Mouse (Mus musculus) kidney, embryonic 16.5 days (tissue): Measurements from ENCODE around the gene Fyb. TPM values are rescaled to one million over a fixed set of nuclear protein-coding genes. Genes with fewer than 3 reads are reported as not detected.

Experiments used
- ATAC-seq: fragments of 200-750 bp; cut with Nextera tagmentation; 2 replicates; pipeline ENCODE4 v1.8.0; 2017; ENCODE audit warnings: moderate TSS enrichment; ENCODE audit not compliant: low FRiP score, low TSS enrichment
- H3K27ac ChIP-seq: fragments of 300-500 bp; sonication (generic); 2 replicates; pipeline ENCODE4 v1.5.1; 2014; ENCODE audit warnings: low read length
- H3K27me3 ChIP-seq: fragments of 300-500 bp; sonication (generic); 2 replicates; pipeline ENCODE4 v1.6.1; 2014; ENCODE audit warnings: low read length, control low read depth, mixed read lengths; ENCODE audit not compliant: insufficient read depth
- H3K36me3 ChIP-seq: fragments of 300-500 bp; sonication (generic); 2 replicates; pipeline ENCODE4 v1.6.1; 2014; ENCODE audit warnings: low read length, control low read depth, mixed read lengths; ENCODE audit not compliant: insufficient read depth
- H3K4me1 ChIP-seq: fragments of 300-500 bp; sonication (generic); 2 replicates; pipeline ENCODE4 v1.6.1; 2014; ENCODE audit warnings: low read length, control low read depth, mixed read lengths; ENCODE audit not compliant: insufficient read depth
- H3K4me2 ChIP-seq: fragments of 300-500 bp; sonication (generic); replicated peaks from 2 replicates; pipeline ENCODE4 v1.6.1; 2014; ENCODE audit warnings: low read depth, low read length
- H3K4me3 ChIP-seq: fragments of 300-500 bp; sonication (generic); 2 replicates; pipeline ENCODE4 v1.5.1; 2014; ENCODE audit warnings: mild to moderate bottlenecking, low read length
- H3K9ac ChIP-seq: fragments of 300-500 bp; sonication (generic); replicated peaks from 2 replicates; pipeline ENCODE4 v1.6.1; 2014; ENCODE audit warnings: low read length
- H3K9me3 ChIP-seq: fragments of 300-500 bp; sonication (generic); 2 replicates; pipeline ENCODE4 v1.6.1; 2016; ENCODE audit warnings: low read length, control low read depth
- WGBS: fragments of 180-500 bp; shearing (Covaris S2); extraction: QIAGEN DNeasy Blood & Tissue Kit; methylation state at CpG from one replicate; pipeline ENCODE4 v1.1.7; 2014; 5-methylcytosine and 5-hydroxymethylcytosine counted together
- polyA plus RNA-seq: library from polyadenylated mRNA; unstranded; fragments of >200 nt; fragmentation: Nextera tagmentation; extraction: Ambion mirVana; gene quantifications from 2 replicates; pipeline ENCODE4 v1.2.1, GENCODE M21; 2015

Fyb gene
- polyA plus RNA-seq, 1 experiment from 2014 or later, result 3.1 TPM

GRCm38 (mm10) chr15:6588192-6588591 is 65.5 kb downstream of the Fyb start:
- no peaks in the 10 kb centered on the region for H3K9me3 ChIP-seq
- no peaks in the 10 kb centered on the region for H3K4me1 ChIP-seq
- no peak overlapping the region for H3K4me2 ChIP-seq
- no peaks in the 10 kb centered on the region for H3K27me3 ChIP-seq
- no peak overlapping the region for H3K4me3 ChIP-seq
- no peak for ATAC-seq
- 79% methylated on average over 7 of the region's 7 CpGs for WGBS
- no peak overlapping the region for H3K27ac ChIP-seq
- H3K36me3 ChIP-seq, result no peaks in the 10 kb centered on the region
- H3K9ac ChIP-seq, result no peak overlapping the region

- Histone ChIP-seq H3K27me3 (no peaks in the 10 kb centered on the region), H3K4me1 (no peaks in the 10 kb centered on the region), H3K9me3 (no peaks in the 10 kb centered on the region), H3K4me2 (no peak overlapping the region), H3K4me3 (no peak overlapping the region), H3K36me3 (no peaks in the 10 kb centered on the region), H3K27ac (no peak overlapping the region), H3K9ac (no peak overlapping the region)
- WGBS, result 79% methylated on average over 4 of the region's 4 CpGs
- no peak for ATAC-seq
These were observed 68.3 kb downstream of the Fyb start for GRCm38 (mm10) chr15:6590846-6591451.

- H3K9me3 ChIP-seq, result no peaks in the 10 kb centered on the region
- no peaks in the 10 kb centered on the region for H3K36me3 ChIP-seq
- H3K9ac ChIP-seq, result no peak overlapping the region
- no peaks in the 10 kb centered on the region for H3K27me3 ChIP-seq
- 65% methylated on average over 1 of the region's 1 CpGs for WGBS
- ATAC-seq, result no peak
- H3K4me1 ChIP-seq, result no peaks in the 10 kb centered on the region
- no peak overlapping the region for H3K4me3 ChIP-seq
- no peak overlapping the region for H3K27ac ChIP-seq
- H3K4me2 ChIP-seq, result no peak overlapping the region
These were observed 68.9 kb downstream of the Fyb start for GRCm38 (mm10) chr15:6591527-6591926.

GRCm38 (mm10) chr15:6592561-6593253 is 70.1 kb downstream of the Fyb start:
- Histone ChIP-seq H3K9ac (no peak overlapping the region), H3K27me3 (no peaks in the 10 kb centered on the region), H3K4me2 (no peak overlapping the region), H3K9me3 (no peaks in the 10 kb centered on the region), H3K27ac (no peak overlapping the region), H3K36me3 (no peaks in the 10 kb centered on the region), H3K4me1 (no peaks in the 10 kb centered on the region), H3K4me3 (no peak overlapping the region)
- no peak for ATAC-seq
- WGBS, result 67% methylated on average over 5 of the region's 5 CpGs

- no peaks in the 10 kb centered on the region for H3K9me3 ChIP-seq
- H3K27me3 ChIP-seq, result no peaks in the 10 kb centered on the region
- ATAC-seq, result no peak
- no peaks in the 10 kb centered on the region for H3K4me1 ChIP-seq
- no peaks in the 10 kb centered on the region for H3K36me3 ChIP-seq
- H3K4me2 ChIP-seq, result no peak overlapping the region
- no peak overlapping the region for H3K4me3 ChIP-seq
- no peak overlapping the region for H3K9ac ChIP-seq
- no peak overlapping the region for H3K27ac ChIP-seq
- 68% methylated on average over 1 of the region's 1 CpGs for WGBS
These were observed 70.6 kb downstream of the Fyb start for GRCm38 (mm10) chr15:6593254-6593623.

GRCm38 (mm10) chr15:6598626-6599025 is 76.0 kb downstream of the Fyb start:
- Histone ChIP-seq H3K4me2 (no peak overlapping the region), H3K4me3 (no peak overlapping the region), H3K9me3 (no peaks in the 10 kb centered on the region), H3K4me1 (no peaks in the 10 kb centered on the region), H3K27me3 (no peaks in the 10 kb centered on the region), H3K36me3 (no peaks in the 10 kb centered on the region), H3K27ac (no peak overlapping the region), H3K9ac (no peak overlapping the region)
- ATAC-seq, result no peak
- WGBS, result 82% methylated on average over 3 of the region's 3 CpGs

- no peak overlapping the region for H3K9ac ChIP-seq
- no peak overlapping the region for H3K4me2 ChIP-seq
- ATAC-seq, result no peak
- H3K4me1 ChIP-seq, result no peaks in the 10 kb centered on the region
- H3K4me3 ChIP-seq, result no peak overlapping the region
- H3K27me3 ChIP-seq, result no peaks in the 10 kb centered on the region
- WGBS, result 65% methylated on average over 1 of the region's 1 CpGs
- H3K36me3 ChIP-seq, result no peaks in the 10 kb centered on the region
- no peaks in the 10 kb centered on the region for H3K9me3 ChIP-seq
- H3K27ac ChIP-seq, result no peak overlapping the region
These were observed 77.7 kb downstream of the Fyb start for GRCm38 (mm10) chr15:6600314-6600713.

GRCm38 (mm10) chr15:6601330-6601729 is 78.7 kb downstream of the Fyb start:
- H3K27me3 ChIP-seq, result no peaks in the 10 kb centered on the region
- no peak for ATAC-seq

GRCm38 (mm10) chr15:6602003-6602402 is 79.3 kb downstream of the Fyb start:
- Histone ChIP-seq H3K4me2 (no peak overlapping the region), H3K27ac (no peak overlapping the region), H3K36me3 (no peaks in the 10 kb centered on the region), H3K9ac (no peak overlapping the region), H3K4me3 (no peak overlapping the region), H3K4me1 (no peaks in the 10 kb centered on the region), H3K27me3 (no peaks in the 10 kb centered on the region), H3K9me3 (no peaks in the 10 kb centered on the region)
- no peak for ATAC-seq
- WGBS, result 82% methylated on average over 4 of the region's 4 CpGs

More at GRCm38 (mm10) chr15:6601330-6601729, 78.7 kb downstream of the Fyb start:
- 77% methylated on average over 6 of the region's 6 CpGs for WGBS
- H3K4me2 ChIP-seq, result no peak overlapping the region
- H3K4me1 ChIP-seq, result no peaks in the 10 kb centered on the region
- no peaks in the 10 kb centered on the region for H3K9me3 ChIP-seq
- no peaks in the 10 kb centered on the region for H3K36me3 ChIP-seq
- H3K4me3 ChIP-seq, result no peak overlapping the region
- no peak overlapping the region for H3K9ac ChIP-seq
- no peak overlapping the region for H3K27ac ChIP-seq

GRCm38 (mm10) chr15:6610703-6611102 is 88.0 kb downstream of the Fyb start:
- H3K36me3 ChIP-seq, result no peaks in the 10 kb centered on the region
- ATAC-seq, result no peak
- no peaks in the 10 kb centered on the region for H3K4me1 ChIP-seq
- H3K27ac ChIP-seq, result no peak overlapping the region
- H3K4me3 ChIP-seq, result no peak overlapping the region
- no peaks in the 10 kb centered on the region for H3K9me3 ChIP-seq
- H3K4me2 ChIP-seq, result no peak overlapping the region
- no peak overlapping the region for H3K9ac ChIP-seq
- H3K27me3 ChIP-seq, result no peaks in the 10 kb centered on the region
- 69% methylated on average over 5 of the region's 5 CpGs for WGBS
